Mouse (Mus musculus) hindbrain, embryonic 14.5 days (tissue): ENCODE data around the gene 1700020A23Rik. TPM values are rescaled to one million over a fixed set of nuclear protein-coding genes. Genes with fewer than 3 reads are reported as not detected.

ENCODE experiments used
- ATAC-seq: fragments of 200-750 bp; cut with Nextera tagmentation; 2 replicates; pipeline ENCODE4 v1.8.0; 2017; ENCODE audit warnings: moderate number of reproducible peaks, mild to moderate bottlenecking, moderate TSS enrichment, moderate library complexity; ENCODE audit not compliant: low FRiP score
- DNase-seq: peaks from one replicate; pipeline ENCODE4 v3.0.0-alpha.2; 2015; ENCODE audit warnings: low spot score
- H3K27ac ChIP-seq: fragments of 300-500 bp; sonication (generic); 2 replicates; pipeline ENCODE4 v1.5.1; 2014; ENCODE audit warnings: mild to moderate bottlenecking, moderate library complexity
- H3K27me3 ChIP-seq: fragments of 300-500 bp; sonication (generic); 2 replicates; pipeline ENCODE4 v1.6.1; 2014; ENCODE audit warnings: mild to moderate bottlenecking, low read length, mixed read lengths; ENCODE audit not compliant: control insufficient read depth, insufficient read depth
- H3K36me3 ChIP-seq: fragments of 300-500 bp; sonication (generic); replicated peaks from 2 replicates; pipeline ENCODE4 v1.6.1; 2014; ENCODE audit not compliant: control insufficient read depth, insufficient read depth
- H3K4me1 ChIP-seq: fragments of 300-500 bp; sonication (generic); replicated peaks from 2 replicates; pipeline ENCODE4 v1.6.1; 2014; ENCODE audit warnings: antibody characterized with exemption, low read length, mixed read lengths; ENCODE audit not compliant: control insufficient read depth, insufficient read depth
- H3K4me2 ChIP-seq: fragments of 300-500 bp; sonication (generic); replicated peaks from 2 replicates; pipeline ENCODE4 v1.6.1; 2014; ENCODE audit warnings: mild to moderate bottlenecking, moderate library complexity
- H3K4me3 ChIP-seq: fragments of 300-500 bp; sonication (generic); replicated peaks from 2 replicates; pipeline ENCODE4 v1.5.1; 2014; ENCODE audit warnings: mild to moderate bottlenecking, low read length
- H3K9ac ChIP-seq: fragments of 300-500 bp; sonication (generic); 2 replicates; pipeline ENCODE4 v1.6.1; 2014
- H3K9me3 ChIP-seq: fragments of 300-500 bp; sonication (generic); 2 replicates; pipeline ENCODE4 v1.6.1; 2016; ENCODE audit warnings: low read length; ENCODE audit not compliant: control insufficient read depth
- WGBS: fragments of 180-500 bp; shearing (Covaris S2); extraction: QIAGEN DNeasy Blood & Tissue Kit; methylation state at CpG from one replicate; pipeline ENCODE4 v1.1.7; 2014; 5-methylcytosine and 5-hydroxymethylcytosine counted together
- polyA plus RNA-seq: library from polyadenylated mRNA; unstranded; fragments of >200 nt; fragmentation: Nextera tagmentation; extraction: Ambion mirVana; gene quantifications from 2 replicates; pipeline ENCODE4 v1.2.1, GENCODE M21; 2014

Gene 1700020A23Rik
- polyA plus RNA-seq, 1 experiment from 2014 or later, result 0.72 TPM

GRCm38 (mm10) chr2:130442162-130442561 is 37.1 kb downstream of the 1700020A23Rik start:
- no peak for ATAC-seq

GRCm38 (mm10) chr2:130448449-130448848 is 43.4 kb downstream of the 1700020A23Rik start:
- H3K36me3 ChIP-seq, result peaks cover 11% of the 10 kb centered on the region
- ATAC-seq, result no peak

More at GRCm38 (mm10) chr2:130442162-130442561, 37.1 kb downstream of the 1700020A23Rik start:
- H3K4me3 ChIP-seq, result no peak overlapping the region
- no peaks in the 10 kb centered on the region for H3K27me3 ChIP-seq
- DNase-seq, result no peak
- 84% methylated on average over 10 of the region's 10 CpGs for WGBS
- H3K9me3 ChIP-seq, result no peaks in the 10 kb centered on the region
- H3K4me1 ChIP-seq, result no peaks in the 10 kb centered on the region
- peaks cover 68% of the 10 kb centered on the region for H3K36me3 ChIP-seq
- no peak overlapping the region for H3K4me2 ChIP-seq
- no peak overlapping the region for H3K9ac ChIP-seq
- no peak overlapping the region for H3K27ac ChIP-seq

GRCm38 (mm10) chr2:130449021-130449793 is 44.1 kb downstream of the 1700020A23Rik start:
- Histone ChIP-seq H3K36me3 (peaks cover 4% of the 10 kb centered on the region), H3K4me3 (peak overlapping the region; percentile 93), H3K4me1 (peaks cover 36% of the 10 kb centered on the region), H3K4me2 (peak overlapping the region; percentile 86), H3K9ac (peak overlapping the region; percentile 96), H3K27me3 (peaks cover 6% of the 10 kb centered on the region; the same call in 1 of the 2 replicates), H3K9me3 (no peaks in the 10 kb centered on the region), H3K27ac (no peak overlapping the region)
- ATAC-seq (peak; percentile 31; the same call in 1 of the 2 replicates), DNase-seq (no peak)
- 9% methylated on average over 17 of the region's 17 CpGs for WGBS

More at GRCm38 (mm10) chr2:130448449-130448848, 43.4 kb downstream of the 1700020A23Rik start:
- H3K4me3 ChIP-seq, result no peak overlapping the region
- H3K27me3 ChIP-seq, result peaks cover 6% of the 10 kb centered on the region; the same call in 1 of the 2 replicates
- H3K9ac ChIP-seq, result no peak overlapping the region
- no peaks in the 10 kb centered on the region for H3K9me3 ChIP-seq
- H3K4me2 ChIP-seq, result no peak overlapping the region
- H3K4me1 ChIP-seq, result peaks cover 33% of the 10 kb centered on the region
- DNase-seq, result no peak
- H3K27ac ChIP-seq, result no peak overlapping the region

GRCm38 (mm10) chr2:130449794-130450433 is 44.9 kb downstream of the 1700020A23Rik start, which contains the start of gene Ptpra:
Ptpra (plus strand) TSS chr2:130450278.
- 0% methylated on average over 39 of the region's 50 CpGs for WGBS
- peak within 1 kb of the TSS; percentile 96 for H3K9ac ChIP-seq
- DNase-seq (peak; percentile 87), ATAC-seq (peak; percentile 97)
- H3K36me3 ChIP-seq, result no peaks in the 10 kb centered on the region; the same call in 1 of the 2 replicates
- H3K27ac ChIP-seq, result peak within 1 kb of the TSS; percentile 90
- H3K4me2 ChIP-seq, result peak within 1 kb of the TSS; percentile 86
- no peaks in the 10 kb centered on the region for H3K9me3 ChIP-seq
- peaks cover 6% of the 10 kb centered on the region; the same call in 1 of the 2 replicates for H3K27me3 ChIP-seq
- peak within 1 kb of the TSS; percentile 93 for H3K4me3 ChIP-seq
- peaks cover 36% of the 10 kb centered on the region for H3K4me1 ChIP-seq

- no peak for DNase-seq
- peaks cover 36% of the 10 kb centered on the region for H3K4me1 ChIP-seq
- peaks cover 6% of the 10 kb centered on the region; the same call in 1 of the 2 replicates for H3K27me3 ChIP-seq
- no peaks in the 10 kb centered on the region; the same call in 1 of the 2 replicates for H3K36me3 ChIP-seq
- peak overlapping the region; percentile 96 for H3K9ac ChIP-seq
- ATAC-seq, result peak; percentile 87
- H3K4me2 ChIP-seq, result peak overlapping the region; percentile 86
- WGBS, result under 1% methylated on average over 39 of the region's 47 CpGs
- no peaks in the 10 kb centered on the region for H3K9me3 ChIP-seq
- peak overlapping the region; percentile 93 for H3K4me3 ChIP-seq
- peak overlapping the region; percentile 90 for H3K27ac ChIP-seq
These were observed 45.4 kb downstream of the 1700020A23Rik start for GRCm38 (mm10) chr2:130450434-130450796.

- DNase-seq, result no peak
- no peak overlapping the region for H3K27ac ChIP-seq
- no peaks in the 10 kb centered on the region for H3K9me3 ChIP-seq
- no peak for ATAC-seq
- peaks cover 36% of the 10 kb centered on the region for H3K4me1 ChIP-seq
- 73% methylated on average over 14 of the region's 14 CpGs for WGBS
- peak overlapping the region; percentile 93 for H3K4me3 ChIP-seq
- peak overlapping the region; percentile 96 for H3K9ac ChIP-seq
- peaks cover 6% of the 10 kb centered on the region; the same call in 1 of the 2 replicates for H3K27me3 ChIP-seq
- peak overlapping the region; percentile 86 for H3K4me2 ChIP-seq
- H3K36me3 ChIP-seq, result no peaks in the 10 kb centered on the region
These were observed 46.1 kb downstream of the 1700020A23Rik start for GRCm38 (mm10) chr2:130451086-130451726.

- DNase-seq (no peak), ATAC-seq (no peak)
- Histone ChIP-seq H3K4me2 (peak overlapping the region; percentile 86), H3K9me3 (no peaks in the 10 kb centered on the region), H3K4me3 (peak overlapping the region; percentile 93; the same call in 1 of the 2 replicates), H3K27me3 (peaks cover 6% of the 10 kb centered on the region; the same call in 1 of the 2 replicates), H3K27ac (no peak overlapping the region), H3K36me3 (no peaks in the 10 kb centered on the region), H3K9ac (peak overlapping the region; percentile 96; the same call in 1 of the 2 replicates), H3K4me1 (peaks cover 36% of the 10 kb centered on the region)
- 69% methylated on average over 3 of the region's 3 CpGs for WGBS
These were observed 46.6 kb downstream of the 1700020A23Rik start for GRCm38 (mm10) chr2:130451727-130452090.

- Histone ChIP-seq H3K4me2 (no peak overlapping the region), H3K9ac (no peak overlapping the region), H3K27me3 (peaks cover 6% of the 10 kb centered on the region; the same call in 1 of the 2 replicates), H3K27ac (no peak overlapping the region), H3K4me3 (no peak overlapping the region), H3K36me3 (no peaks in the 10 kb centered on the region), H3K4me1 (peaks cover 36% of the 10 kb centered on the region), H3K9me3 (no peaks in the 10 kb centered on the region)
- no peak for ATAC-seq
- no peak for DNase-seq
- 56% methylated on average over 2 of the region's 2 CpGs for WGBS
These were observed 47.2 kb downstream of the 1700020A23Rik start for GRCm38 (mm10) chr2:130452266-130452665.

- ATAC-seq (no peak), DNase-seq (no peak)
- H3K27me3 ChIP-seq, result peaks cover 1% of the 10 kb centered on the region; the same call in 1 of the 2 replicates
- no peak overlapping the region for H3K4me2 ChIP-seq
- no peak overlapping the region for H3K27ac ChIP-seq
- H3K9me3 ChIP-seq, result no peaks in the 10 kb centered on the region
- H3K9ac ChIP-seq, result no peak overlapping the region
- H3K4me1 ChIP-seq, result peaks cover 36% of the 10 kb centered on the region
- H3K4me3 ChIP-seq, result no peak overlapping the region
- WGBS, result 73% methylated on average over 6 of the region's 6 CpGs
- H3K36me3 ChIP-seq, result no peaks in the 10 kb centered on the region
These were observed 48.4 kb downstream of the 1700020A23Rik start for GRCm38 (mm10) chr2:130453421-130453820.
